Mouse (Mus musculus) stomach, postnatal 0 days (tissue): Measurements from ENCODE around the gene Lmo7.

Source experiments
- CTCF ChIP-seq: IDR thresholded peaks from 2 replicates; pipeline ENCODE4 v1.5.1; 2016; ENCODE audit warnings: antibody characterized with exemption, low read depth, mild to moderate bottlenecking, moderate library complexity
- EP300 ChIP-seq: optimal IDR thresholded peaks from 2 replicates; pipeline ENCODE3; 2016; ENCODE audit warnings: antibody characterized with exemption

DNA sequence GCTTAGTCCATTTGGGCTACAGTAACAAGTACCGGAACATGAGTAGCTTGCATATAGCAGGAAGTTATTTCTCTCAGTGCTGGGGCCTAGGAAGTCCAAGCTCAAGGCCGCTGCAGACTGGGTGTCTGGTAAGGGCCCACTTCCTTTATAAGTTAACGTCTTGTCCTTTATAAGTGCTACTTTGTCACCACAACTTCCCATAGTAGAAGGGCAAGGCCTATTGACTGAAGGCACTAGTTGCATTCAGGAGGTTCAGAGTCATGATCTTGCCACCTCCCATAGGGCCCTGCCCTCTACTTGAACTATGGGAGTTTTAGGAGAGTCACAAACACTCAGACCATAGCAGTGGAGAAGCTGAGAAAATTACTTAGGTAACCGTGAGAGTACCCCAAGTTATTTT lies 74.4 kb downstream of the Lmo7 start:
- TF ChIP-seq CTCF (no peak), EP300 (no peak)
